In the genomic region with DNA sequence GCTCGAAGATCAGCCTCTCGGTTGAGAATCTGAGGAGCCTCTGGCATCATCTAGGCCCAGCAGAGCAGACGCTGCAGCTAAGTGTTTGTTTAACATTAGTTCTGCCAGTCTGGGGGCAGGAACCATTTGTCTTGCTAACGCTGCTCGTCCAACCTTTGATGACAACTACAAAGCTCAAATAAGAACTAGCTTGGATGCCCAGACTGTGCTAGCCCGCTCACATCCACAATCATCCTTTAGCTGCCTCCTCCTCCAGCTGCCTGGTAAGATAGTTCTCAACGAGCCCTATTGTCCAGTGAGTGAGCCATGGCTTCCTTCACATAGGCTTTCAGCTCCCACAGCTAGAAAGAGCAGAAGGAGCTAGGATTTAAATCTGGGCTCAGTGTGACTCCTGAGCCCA, we compare ENCODE assay signal across 11 mouse cellular contexts. TPM values are rescaled to one million over a fixed set of nuclear protein-coding genes. Genes with fewer than 3 reads are reported as not detected.
DNase-seq lines count a peak whose midpoint lies in the region; ATAC-seq and TF ChIP-seq lines count a peak whose summit lies in the region.
"Had no signal": no experiment of that assay in that cellular context is flagged by ENCODE, and none has a peak within 500 bp of the region (broad histone marks: within the 10 kb centered on the region; RNA-seq: fewer than 3 reads in every experiment).

No protein-coding gene starts in this region.

- H3K9me3 ChIP-seq in lung, embryonic 15.5 days: no peaks in the 10 kb centered on the region
- no peaks in the 10 kb centered on the region for H3K9me3 ChIP-seq in hindbrain, embryonic 13.5 days
- H3K9me3 ChIP-seq in stomach, embryonic 14.5 days (ENCODE audit: control insufficient read depth, low read depth, low read length): no peaks in the 10 kb centered on the region
- H3K9me3 ChIP-seq: embryonic facial prominence, embryonic 12.5 days; intestine, embryonic 15.5 days; limb, embryonic 10.5 days had no signal

- intact Hi-C loops in gastrocnemius, adult 2 months (cut with DNase I): no loop called here

- no peak for ATAC-seq in lung, embryonic 15.5 days (ENCODE audit: borderline replicate concordance, extremely low read depth, low FRiP score, low TSS enrichment)
- no peak for ATAC-seq in hindbrain, embryonic 13.5 days (ENCODE audit: low FRiP score)
- no peak for ATAC-seq in stomach, embryonic 14.5 days (ENCODE audit: insufficient number of reproducible peaks, insufficient read depth, low FRiP score, low read depth)

- 23% methylated on average over 7 of the region's 7 CpGs for WGBS in lung, embryonic 15.5 days
- WGBS in hindbrain, embryonic 13.5 days: 16% methylated on average over 7 of the region's 7 CpGs
- WGBS in stomach, embryonic 14.5 days: 25% methylated on average over 7 of the region's 7 CpGs

- no peak for TF ChIP-seq CTCF in gastrocnemius, adult 2 months (IDR thresholded peaks at IDR 0.05)

- H3K4me3 ChIP-seq in gastrocnemius, adult 2 months: no peak overlapping the region
- no peak overlapping the region for H3K4me3 ChIP-seq in lung, embryonic 15.5 days
- H3K4me3 ChIP-seq in hindbrain, embryonic 13.5 days: no peak overlapping the region
- H3K4me3 ChIP-seq in stomach, embryonic 14.5 days (ENCODE audit: low read depth, low read length): no peak overlapping the region
- H3K4me3 ChIP-seq: embryonic facial prominence, embryonic 12.5 days; intestine, embryonic 15.5 days; limb, embryonic 10.5 days had no signal

- H3K4me1 ChIP-seq in lung, embryonic 15.5 days: peaks cover 36% of the 10 kb centered on the region
- peaks cover 23% of the 10 kb centered on the region for H3K4me1 ChIP-seq in hindbrain, embryonic 13.5 days (replicated peaks)
- peaks cover 8% of the 10 kb centered on the region; the same call in 1 of the 2 replicates for H3K4me1 ChIP-seq in stomach, embryonic 14.5 days (ENCODE audit: control insufficient read depth, insufficient read depth, low read length)

- H3K27ac ChIP-seq in gastrocnemius, adult 2 months: peak overlapping the region; percentile 73
- H3K27ac ChIP-seq in lung, embryonic 15.5 days: peak overlapping the region; percentile 39
- H3K27ac ChIP-seq in hindbrain, embryonic 13.5 days: peak overlapping the region; percentile 36
- H3K27ac ChIP-seq in stomach, embryonic 14.5 days (ENCODE audit: low read length): peak overlapping the region; percentile 45; the same call in 1 of the 2 replicates
- H3K27ac ChIP-seq: embryonic facial prominence, embryonic 12.5 days; intestine, embryonic 15.5 days; limb, embryonic 10.5 days had no signal

- DNase-seq in gastrocnemius, adult 2 months: no peak
- DNase-seq in gastrocnemius, postnatal 10 days: no peak
- DNase-seq in lung, postnatal 25 days (ENCODE audit: low spot score): no peak
- DNase-seq in cerebellum, adult 9-10 months: no peak
- DNase-seq in cerebellum, postnatal 14 days: no peak

- H3K36me3 ChIP-seq in lung, embryonic 15.5 days: no peaks in the 10 kb centered on the region
- peaks cover 54% of the 10 kb centered on the region for H3K36me3 ChIP-seq in hindbrain, embryonic 13.5 days
- no peaks in the 10 kb centered on the region for H3K36me3 ChIP-seq in stomach, embryonic 14.5 days (ENCODE audit: control insufficient read depth, insufficient read depth, low read length)
- H3K36me3 ChIP-seq: embryonic facial prominence, embryonic 12.5 days; intestine, embryonic 15.5 days; limb, embryonic 10.5 days had no signal

- H3K27me3 ChIP-seq in lung, embryonic 15.5 days: no peaks in the 10 kb centered on the region
- H3K27me3 ChIP-seq in hindbrain, embryonic 13.5 days: no peaks in the 10 kb centered on the region
- H3K27me3 ChIP-seq in stomach, embryonic 14.5 days (ENCODE audit: control insufficient read depth, insufficient read depth, low read length): no peaks in the 10 kb centered on the region
- H3K27me3 ChIP-seq: embryonic facial prominence, embryonic 12.5 days; intestine, embryonic 15.5 days had no signal

- H3K9ac ChIP-seq in lung, embryonic 15.5 days: no peak overlapping the region
- H3K9ac ChIP-seq in hindbrain, embryonic 13.5 days: no peak overlapping the region
- H3K9ac ChIP-seq in stomach, embryonic 14.5 days (replicated peaks; ENCODE audit: low read depth, low read length): no peak overlapping the region
- H3K9ac ChIP-seq: embryonic facial prominence, embryonic 12.5 days; intestine, embryonic 15.5 days had no signal

- no peak overlapping the region for H3K4me2 ChIP-seq in lung, embryonic 15.5 days
- no peak overlapping the region for H3K4me2 ChIP-seq in hindbrain, embryonic 13.5 days
- H3K4me2 ChIP-seq in stomach, embryonic 14.5 days (replicated peaks; ENCODE audit: low read depth, low read length): no peak overlapping the region
- H3K4me2 ChIP-seq: embryonic facial prominence, embryonic 12.5 days; intestine, embryonic 15.5 days had no signal

RNA-seq across cellular contexts. Expression of gene Slc39a9, which starts 45.4 kb away (rescaled TPM):
- 10 to 100 TPM in 1 of 2 experiments, 1 to 10 TPM in 1; 7.8 to 11.6 TPM for total RNA-seq in gastrocnemius, adult 2 months (2021)
- 10 to 100 TPM; 11.8 to 14.2 TPM for total RNA-seq in gastrocnemius, postnatal 10 days (2021)
- polyA plus RNA-seq in lung, embryonic 15.5 days (2015; fragmentation: Nextera tagmentation; extraction: Ambion mirVana): 27.0 and 31.3 TPM in 2 replicates
- polyA plus RNA-seq in hindbrain, embryonic 13.5 days (2015; fragmentation: Nextera tagmentation; extraction: Ambion mirVana): 23.6 TPM in 2 replicates
- 27.0 and 32.0 TPM in 2 replicates for polyA plus RNA-seq in stomach, embryonic 14.5 days (2014; fragmentation: Nextera tagmentation; extraction: Ambion mirVana)

RNA-seq across cellular contexts. Expression of gene Erh, which starts 45.9 kb away (rescaled TPM):
- total RNA-seq in gastrocnemius, adult 2 months (2021): 10 to 100 TPM; 14.4 to 17.7 TPM
- 10 to 100 TPM; 36.9 to 44.7 TPM for total RNA-seq in gastrocnemius, postnatal 10 days (2021)
- polyA plus RNA-seq in lung, embryonic 15.5 days (2015; fragmentation: Nextera tagmentation; extraction: Ambion mirVana): 326 and 362 TPM in 2 replicates
- 329 and 335 TPM in 2 replicates for polyA plus RNA-seq in hindbrain, embryonic 13.5 days (2015; fragmentation: Nextera tagmentation; extraction: Ambion mirVana)
- 250 and 271 TPM in 2 replicates for polyA plus RNA-seq in stomach, embryonic 14.5 days (2014; fragmentation: Nextera tagmentation; extraction: Ambion mirVana)
